Mouse (Mus musculus) neural tube, embryonic 11.5 days (tissue): Measurements from ENCODE around the gene Lpp. TPM values are rescaled to one million over a fixed set of nuclear protein-coding genes. Genes with fewer than 3 reads are reported as not detected.
A peak's percentile ranks its signal among the peaks of the same experiment; 100 is the strongest.

ENCODE experiments used
- ATAC-seq: fragments of 200-750 bp; cut with Nextera tagmentation; 2 replicates; pipeline ENCODE4 v1.8.0; 2017; ENCODE audit warnings: moderate number of reproducible peaks, mild to moderate bottlenecking, moderate TSS enrichment, moderate library complexity; ENCODE audit not compliant: insufficient read depth, low FRiP score, low TSS enrichment
- DNase-seq: peaks from one replicate; pipeline ENCODE4 v3.0.0-alpha.2; 2015; ENCODE audit warnings: low spot score
- H3K27ac ChIP-seq: fragments of 300-500 bp; sonication (generic); 2 replicates; pipeline ENCODE4 v1.5.1; 2014; ENCODE audit warnings: low read depth, mild to moderate bottlenecking, low read length
- H3K27me3 ChIP-seq: fragments of 300-500 bp; sonication (generic); 2 replicates; pipeline ENCODE4 v1.6.1; 2014; ENCODE audit warnings: mild to moderate bottlenecking, low read length, mixed read lengths; ENCODE audit not compliant: control insufficient read depth, insufficient read depth
- H3K36me3 ChIP-seq: fragments of 300-500 bp; sonication (generic); 2 replicates; pipeline ENCODE4 v1.6.1; 2014; ENCODE audit warnings: mild to moderate bottlenecking, low read length, moderate library complexity, mixed read lengths; ENCODE audit not compliant: control insufficient read depth, insufficient read depth
- H3K4me1 ChIP-seq: fragments of 300-500 bp; sonication (generic); 2 replicates; pipeline ENCODE4 v1.6.1; 2014; ENCODE audit warnings: low read length, mixed read lengths; ENCODE audit not compliant: control insufficient read depth, insufficient read depth
- H3K4me2 ChIP-seq: fragments of 300-500 bp; sonication (generic); 2 replicates; pipeline ENCODE4 v1.6.1; 2014; ENCODE audit warnings: low read depth, mild to moderate bottlenecking, moderate library complexity
- H3K4me3 ChIP-seq: fragments of 300-500 bp; sonication (generic); 2 replicates; pipeline ENCODE4 v1.5.1; 2014; ENCODE audit warnings: low read depth, low read length
- H3K9ac ChIP-seq: fragments of 300-500 bp; sonication (generic); 2 replicates; pipeline ENCODE4 v1.6.1; 2014; ENCODE audit warnings: mild to moderate bottlenecking, low read length
- H3K9me3 ChIP-seq: fragments of 300-500 bp; sonication (generic); 2 replicates; pipeline ENCODE4 v1.6.1; 2016; ENCODE audit warnings: low read length; ENCODE audit not compliant: control insufficient read depth
- WGBS: fragments of 180-500 bp; shearing (Covaris S2); extraction: QIAGEN DNeasy Blood & Tissue Kit; methylation state at CpG from one replicate; pipeline ENCODE4 v1.1.7; 2014; 5-methylcytosine and 5-hydroxymethylcytosine counted together
- polyA plus RNA-seq: library from polyadenylated mRNA; unstranded; fragments of >200 nt; fragmentation: Nextera tagmentation; extraction: Ambion mirVana; gene quantifications from 2 replicates; pipeline ENCODE4 v1.2.1, GENCODE M21; 2014

Gene Lpp
- polyA plus RNA-seq, 1 experiment from 2014 or later: 21.7 TPM

GRCm38 (mm10) chr16:24501197-24501596, 107.9 kb downstream of the Lpp start:
- no peak overlapping the region for H3K4me3 ChIP-seq
- H3K27me3 ChIP-seq: no peaks in the 10 kb centered on the region
- no peaks in the 10 kb centered on the region for H3K36me3 ChIP-seq
- H3K9me3 ChIP-seq: no peaks in the 10 kb centered on the region
- no peak overlapping the region for H3K27ac ChIP-seq
- ATAC-seq (peak; percentile 74; the same call in 1 of the 2 replicates), DNase-seq (no peak)
- H3K4me1 ChIP-seq: peaks cover 2% of the 10 kb centered on the region; the same call in 1 of the 2 replicates
- no peak overlapping the region for H3K9ac ChIP-seq
- whole genome bisulfite sequencing: 76% methylated on average over 6 of the region's 6 CpGs
- no peak overlapping the region for H3K4me2 ChIP-seq

GRCm38 (mm10) chr16:24501628-24502294, 108.5 kb downstream of the Lpp start:
- Histone ChIP-seq H3K36me3 (no peaks in the 10 kb centered on the region), H3K9ac (no peak overlapping the region), H3K4me2 (no peak overlapping the region), H3K4me1 (peaks cover 2% of the 10 kb centered on the region; the same call in 1 of the 2 replicates), H3K27me3 (no peaks in the 10 kb centered on the region), H3K27ac (no peak overlapping the region), H3K4me3 (no peak overlapping the region), H3K9me3 (no peaks in the 10 kb centered on the region)
- ATAC-seq (peak; percentile 27; the same call in 1 of the 2 replicates), DNase-seq (no peak)
- WGBS: 83% methylated on average over 11 of the region's 11 CpGs

- no peaks in the 10 kb centered on the region for H3K9me3 ChIP-seq
- no peak overlapping the region for H3K9ac ChIP-seq
- ATAC-seq (0 out of 2 replicates have a peak, but pooled peaks have one; percentile 6), DNase-seq (no peak)
- WGBS: 83% methylated on average over 3 of the region's 3 CpGs
- H3K36me3 ChIP-seq: no peaks in the 10 kb centered on the region
- H3K27me3 ChIP-seq: no peaks in the 10 kb centered on the region
- peaks cover 2% of the 10 kb centered on the region; the same call in 1 of the 2 replicates for H3K4me1 ChIP-seq
- H3K27ac ChIP-seq: no peak overlapping the region
- H3K4me3 ChIP-seq: no peak overlapping the region
- no peak overlapping the region for H3K4me2 ChIP-seq
Observed at GRCm38 (mm10) chr16:24502295-24502823, 109.1 kb downstream of the Lpp start.

- H3K27ac ChIP-seq: no peak overlapping the region
- H3K4me2 ChIP-seq: no peak overlapping the region
- ATAC-seq (no peak), DNase-seq (no peak)
- H3K9me3 ChIP-seq: no peaks in the 10 kb centered on the region
- WGBS: 52% methylated on average over 7 of the region's 7 CpGs
- no peaks in the 10 kb centered on the region for H3K27me3 ChIP-seq
- H3K4me3 ChIP-seq: no peak overlapping the region
- H3K36me3 ChIP-seq: no peaks in the 10 kb centered on the region
- peaks cover 2% of the 10 kb centered on the region; the same call in 1 of the 2 replicates for H3K4me1 ChIP-seq
- H3K9ac ChIP-seq: no peak overlapping the region
Observed at GRCm38 (mm10) chr16:24504838-24505605, 111.7 kb downstream of the Lpp start.

- Histone ChIP-seq H3K27ac (no peak overlapping the region), H3K4me3 (no peak overlapping the region), H3K27me3 (no peaks in the 10 kb centered on the region), H3K4me2 (no peak overlapping the region), H3K9ac (no peak overlapping the region), H3K36me3 (no peaks in the 10 kb centered on the region), H3K4me1 (peaks cover 2% of the 10 kb centered on the region; the same call in 1 of the 2 replicates), H3K9me3 (no peaks in the 10 kb centered on the region)
- DNase-seq (no peak), ATAC-seq (no peak)
- 99% methylated on average over 2 of the region's 2 CpGs for WGBS
Observed at GRCm38 (mm10) chr16:24506237-24506636, 112.9 kb downstream of the Lpp start.

- H3K36me3 ChIP-seq: no peaks in the 10 kb centered on the region
- no peaks in the 10 kb centered on the region; the same call in 1 of the 2 replicates for H3K4me1 ChIP-seq
- H3K27me3 ChIP-seq: no peaks in the 10 kb centered on the region
- no peak for ATAC-seq
- no peak overlapping the region for H3K4me3 ChIP-seq
- no peaks in the 10 kb centered on the region for H3K9me3 ChIP-seq
- 70% methylated on average over 4 of the region's 4 CpGs for WGBS
- no peak overlapping the region for H3K4me2 ChIP-seq
- H3K27ac ChIP-seq: no peak overlapping the region
- H3K9ac ChIP-seq: no peak overlapping the region
- no peak for DNase-seq
Observed at GRCm38 (mm10) chr16:24506740-24507139, 113.4 kb downstream of the Lpp start.

GRCm38 (mm10) chr16:24507927-24508540, 114.7 kb downstream of the Lpp start:
- Histone ChIP-seq H3K27me3 (no peaks in the 10 kb centered on the region), H3K27ac (no peak overlapping the region), H3K4me1 (no peaks in the 10 kb centered on the region), H3K9me3 (no peaks in the 10 kb centered on the region), H3K4me2 (no peak overlapping the region), H3K36me3 (no peaks in the 10 kb centered on the region), H3K4me3 (no peak overlapping the region), H3K9ac (no peak overlapping the region)
- WGBS: 94% methylated on average over 5 of the region's 5 CpGs
- ATAC-seq (no peak), DNase-seq (no peak)

- Histone ChIP-seq H3K4me3 (no peak overlapping the region), H3K27me3 (no peaks in the 10 kb centered on the region), H3K4me2 (no peak overlapping the region), H3K9me3 (no peaks in the 10 kb centered on the region), H3K36me3 (no peaks in the 10 kb centered on the region), H3K4me1 (no peaks in the 10 kb centered on the region), H3K9ac (no peak overlapping the region), H3K27ac (no peak overlapping the region)
- DNase-seq (no peak), ATAC-seq (no peak)
- WGBS: 69% methylated on average over 5 of the region's 5 CpGs
Observed at GRCm38 (mm10) chr16:24509100-24509812, 115.9 kb downstream of the Lpp start.
